Mouse (Mus musculus): ENCODE measurements around the gene Ell. TPM values are rescaled to one million over a fixed set of nuclear protein-coding genes. Genes with fewer than 3 reads are reported as not detected.

Gene Ell
- total RNA-seq, 1 experiment from 2014 or later, result 40.6 TPM

DNA sequence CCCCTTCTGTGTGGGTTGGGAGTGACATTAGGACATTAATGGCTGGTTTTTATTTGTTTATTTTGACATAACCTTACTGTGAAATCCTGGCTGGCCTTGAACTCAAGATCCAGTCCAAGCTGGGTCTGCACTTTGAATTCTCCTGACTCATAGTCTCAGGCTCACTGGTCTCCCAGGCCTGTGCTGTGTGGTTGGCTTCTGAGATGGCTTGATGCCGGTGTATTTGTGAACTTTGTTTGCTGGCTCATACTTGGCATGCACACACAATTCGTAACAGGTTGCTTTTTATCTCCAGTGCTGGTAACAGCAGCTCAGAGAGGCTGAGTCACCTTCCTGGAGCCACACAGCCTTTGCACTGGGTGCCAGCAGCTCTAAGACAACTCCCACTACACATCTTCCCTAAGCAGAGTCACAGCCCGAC, 9.5 kb upstream of the Ell start:
- no peak for ATAC-seq (ENCODE audit: extremely low read depth, insufficient number of reproducible peaks, low FRiP score, poor library complexity, severe bottlenecking)

GRCm38 (mm10) chr8:70530314-70530713, 8.9 kb upstream of the Ell start:
- no peak for ATAC-seq (ENCODE audit: extremely low read depth, insufficient number of reproducible peaks, low FRiP score, poor library complexity, severe bottlenecking)

DNA sequence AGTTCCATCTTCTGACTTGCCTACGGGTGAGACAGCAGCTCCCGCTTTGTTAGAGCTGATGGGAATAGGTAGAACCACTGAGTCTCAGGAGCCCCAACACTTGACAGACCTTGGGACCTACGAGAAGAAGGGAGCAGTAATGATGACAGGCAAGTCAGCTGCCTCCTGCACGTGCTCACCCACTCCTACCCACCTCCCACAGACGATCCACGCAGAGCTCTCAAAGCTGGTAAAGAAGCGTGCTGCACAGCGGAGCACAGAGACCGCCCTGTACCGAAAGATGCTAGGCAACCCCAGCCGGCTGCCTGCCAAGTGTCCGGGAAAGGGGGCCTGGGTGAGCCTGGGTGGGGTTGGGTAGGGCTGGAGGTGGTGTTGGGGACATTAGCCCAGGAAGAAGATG, 5.0 kb upstream of the Ell start:
- no peak for ATAC-seq (ENCODE audit: extremely low read depth, insufficient number of reproducible peaks, low FRiP score, poor library complexity, severe bottlenecking)

- no peak for ATAC-seq (ENCODE audit: extremely low read depth, insufficient number of reproducible peaks, low FRiP score, poor library complexity, severe bottlenecking)
These were observed 4.0 kb upstream of the Ell start for GRCm38 (mm10) chr8:70535221-70535620.

GRCm38 (mm10) chr8:70535701-70536100, 3.6 kb upstream of the Ell start:
- ATAC-seq (ENCODE audit: extremely low read depth, insufficient number of reproducible peaks, low FRiP score, poor library complexity, severe bottlenecking), result no peak

DNA sequence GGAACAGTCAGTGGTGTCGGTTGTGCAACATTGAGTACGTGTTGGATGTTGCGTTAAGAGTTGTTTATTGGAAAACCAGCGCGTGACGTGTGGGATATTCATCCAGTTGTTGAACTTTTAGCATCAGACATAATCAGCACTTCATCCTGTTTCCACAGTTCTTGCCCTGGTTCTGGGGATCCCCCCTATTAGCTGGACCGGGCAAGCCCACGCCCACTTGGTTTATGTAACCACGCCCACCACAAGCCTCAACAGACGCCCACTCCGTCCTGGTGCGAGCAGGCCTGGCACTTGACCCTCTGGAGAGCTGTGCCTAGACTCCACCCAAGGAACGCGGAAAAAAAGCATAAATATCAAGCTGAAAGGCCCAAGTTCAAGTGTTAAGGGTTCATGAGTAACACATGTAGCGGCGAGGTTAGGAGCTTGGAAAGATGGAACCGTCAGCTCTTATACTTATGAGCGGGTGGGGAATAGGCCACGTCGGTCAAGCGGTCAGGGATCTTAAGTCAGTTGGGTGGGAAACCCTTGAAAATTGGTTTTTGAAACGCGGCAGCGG, 1.2 kb upstream of the Ell start:
- ATAC-seq (ENCODE audit: extremely low read depth, insufficient number of reproducible peaks, low FRiP score, poor library complexity, severe bottlenecking), result peak; percentile 4; the same call in 1 of the 2 replicates

GRCm38 (mm10) chr8:70538633-70539076, 602 bp upstream of the Ell start:
- peak; percentile 68 for ATAC-seq (ENCODE audit: extremely low read depth, insufficient number of reproducible peaks, low FRiP score, poor library complexity, severe bottlenecking)

GRCm38 (mm10) chr8:70540013-70540506, 803 bp downstream of the Ell start:
- ATAC-seq (ENCODE audit: extremely low read depth, insufficient number of reproducible peaks, low FRiP score, poor library complexity, severe bottlenecking), result no peak

- no peak for ATAC-seq (ENCODE audit: extremely low read depth, insufficient number of reproducible peaks, low FRiP score, poor library complexity, severe bottlenecking)
These were observed 1.3 kb downstream of the Ell start for GRCm38 (mm10) chr8:70540507-70541071.

- no peak for ATAC-seq (ENCODE audit: extremely low read depth, insufficient number of reproducible peaks, low FRiP score, poor library complexity, severe bottlenecking)
These were observed 1.8 kb downstream of the Ell start for GRCm38 (mm10) chr8:70541081-70541480.

GRCm38 (mm10) chr8:70544200-70544687, 5.0 kb downstream of the Ell start:
- ATAC-seq (ENCODE audit: extremely low read depth, insufficient number of reproducible peaks, low FRiP score, poor library complexity, severe bottlenecking), result peak; percentile 69

GRCm38 (mm10) chr8:70546412-70546811, 7.2 kb downstream of the Ell start:
- no peak for ATAC-seq (ENCODE audit: extremely low read depth, insufficient number of reproducible peaks, low FRiP score, poor library complexity, severe bottlenecking)

DNA sequence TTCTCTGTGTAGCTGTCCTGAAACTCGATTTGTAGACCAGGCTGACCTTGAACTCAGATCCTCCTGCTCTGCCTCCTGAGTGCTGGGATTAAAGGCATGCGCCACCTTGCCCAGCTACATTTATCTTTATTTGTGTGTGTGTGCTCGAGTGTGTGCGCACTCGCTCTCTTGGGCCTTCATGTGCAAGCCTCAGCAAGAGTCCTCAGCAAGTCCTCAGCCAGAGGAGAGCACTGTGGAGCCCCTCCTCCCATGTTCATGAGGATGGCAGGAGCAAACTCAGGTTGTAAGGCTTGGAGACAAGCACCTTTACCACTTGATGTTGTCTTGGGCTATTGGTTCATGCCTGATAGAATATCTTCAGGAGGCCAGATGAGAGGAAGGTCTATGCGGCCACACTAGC, 8.5 kb downstream of the Ell start:
- ATAC-seq (ENCODE audit: extremely low read depth, insufficient number of reproducible peaks, low FRiP score, poor library complexity, severe bottlenecking), result no peak

DNA sequence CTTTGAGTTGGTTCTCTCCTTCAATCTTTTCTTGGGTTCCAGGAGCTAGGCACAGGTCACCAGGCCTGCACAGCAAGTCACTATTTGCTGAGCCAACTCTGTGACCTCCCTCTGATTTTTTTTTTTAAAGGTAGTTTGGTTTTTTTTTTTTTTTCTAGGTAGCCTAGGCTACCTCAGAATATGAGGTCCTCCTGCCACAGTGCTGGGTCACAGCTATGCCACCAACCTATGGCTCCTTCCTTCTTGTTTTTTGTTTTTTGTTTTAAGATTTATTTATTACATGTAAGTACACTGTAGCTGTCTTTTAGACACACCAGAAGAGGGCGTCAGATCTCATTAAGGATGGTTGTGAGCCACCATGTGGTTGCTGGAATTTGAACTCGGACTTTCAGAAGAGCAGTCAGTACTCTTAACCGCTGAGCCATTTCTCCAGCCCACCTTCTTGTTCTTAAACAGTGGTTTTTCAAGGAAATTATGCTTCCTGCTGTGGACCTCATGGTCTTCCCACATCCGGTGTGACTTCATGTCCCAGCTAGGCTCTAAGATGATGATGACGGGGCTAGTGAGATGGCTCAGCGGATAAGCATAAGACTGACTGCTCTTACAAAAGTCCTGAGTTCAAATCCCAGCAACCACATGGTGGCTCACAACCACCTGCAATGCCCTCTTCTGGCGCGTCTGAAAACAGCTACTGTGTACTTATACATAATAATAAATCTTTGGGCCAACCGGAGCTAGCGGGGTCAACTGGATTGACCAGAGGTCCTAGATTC, 10.3 kb downstream of the Ell start:
- no peak for ATAC-seq (ENCODE audit: extremely low read depth, insufficient number of reproducible peaks, low FRiP score, poor library complexity, severe bottlenecking)

GRCm38 (mm10) chr8:70551558-70552161, 12.4 kb downstream of the Ell start:
- no peak for ATAC-seq (ENCODE audit: extremely low read depth, insufficient number of reproducible peaks, low FRiP score, poor library complexity, severe bottlenecking)

GRCm38 (mm10) chr8:70552836-70553235, 13.6 kb downstream of the Ell start:
- ATAC-seq (ENCODE audit: extremely low read depth, insufficient number of reproducible peaks, low FRiP score, poor library complexity, severe bottlenecking), result no peak

- ATAC-seq (ENCODE audit: extremely low read depth, insufficient number of reproducible peaks, low FRiP score, poor library complexity, severe bottlenecking), result no peak
These were observed 14.5 kb downstream of the Ell start for GRCm38 (mm10) chr8:70553740-70554139.

- no peak for ATAC-seq (ENCODE audit: extremely low read depth, insufficient number of reproducible peaks, low FRiP score, poor library complexity, severe bottlenecking)
These were observed 16.0 kb downstream of the Ell start for GRCm38 (mm10) chr8:70555079-70555747.

- peak; percentile 27; the same call in 1 of the 2 replicates for ATAC-seq (ENCODE audit: extremely low read depth, insufficient number of reproducible peaks, low FRiP score, poor library complexity, severe bottlenecking)
These were observed 19.1 kb downstream of the Ell start for GRCm38 (mm10) chr8:70558334-70558733.

Data from neutrophil, adult 5-6 weeks (primary cell).